11 mouse cellular contexts compared by ENCODE assay signal in the genomic region with DNA sequence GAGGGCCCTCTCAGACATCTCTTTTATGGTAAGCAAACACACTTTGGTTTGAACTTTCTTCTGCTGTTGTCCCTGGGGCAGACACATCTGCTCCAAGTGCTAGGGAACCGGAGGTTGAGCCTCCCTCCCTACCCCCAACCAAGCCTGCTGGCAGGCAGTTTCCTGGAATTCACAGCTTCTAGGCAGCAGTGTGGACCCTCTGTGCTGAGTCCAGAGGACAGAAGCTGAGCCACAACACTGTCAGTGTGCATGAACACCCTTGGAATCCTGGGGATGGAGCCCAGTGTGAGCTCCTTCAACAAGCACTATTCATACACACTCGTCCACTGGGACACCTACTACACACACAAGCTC. TPM values are rescaled to one million over a fixed set of nuclear protein-coding genes. Genes with fewer than 3 reads are reported as not detected.
A peak's percentile ranks its signal among the peaks of the same experiment; 100 is the strongest.
DNase-seq lines count a peak whose midpoint lies in the region; ATAC-seq and TF ChIP-seq lines count a peak whose summit lies in the region.
"Had no signal": no experiment of that assay in that cellular context is flagged by ENCODE, and none has a peak within 500 bp of the region (broad histone marks: within the 10 kb centered on the region; RNA-seq: fewer than 3 reads in every experiment).

No protein-coding gene starts in this region.

- H3K9me3 ChIP-seq in lung, embryonic 16.5 days (ENCODE audit: control insufficient read depth, low read length) = no peaks in the 10 kb centered on the region
- no peaks in the 10 kb centered on the region for H3K9me3 ChIP-seq in hindbrain, embryonic 14.5 days (ENCODE audit: control insufficient read depth, low read length)
- H3K9me3 ChIP-seq in limb, embryonic 12.5 days = no peaks in the 10 kb centered on the region
- H3K9me3 ChIP-seq in stomach, embryonic 15.5 days = no peaks in the 10 kb centered on the region

- TF ChIP-seq CTCF in lung, adult 2 months (IDR thresholded peaks at IDR 0.05; ENCODE audit: insufficient read depth, low read length) = no peak

- no peak overlapping the region for H3K4me3 ChIP-seq in lung, embryonic 16.5 days (ENCODE audit: low read length)
- H3K4me3 ChIP-seq in lung, adult 2 months (replicated peaks; ENCODE audit: extremely low read depth, low read depth, low read length) = no peak overlapping the region
- no peak overlapping the region for H3K4me3 ChIP-seq in hindbrain, embryonic 14.5 days (replicated peaks; ENCODE audit: low read length)
- H3K4me3 ChIP-seq in limb, embryonic 12.5 days (replicated peaks) = 0 out of 2 replicates have a peak overlapping the region, but pooled peaks have one; percentile 0
- H3K4me3 ChIP-seq in stomach, embryonic 15.5 days (replicated peaks) = no peak overlapping the region

- 8% methylated on average over 2 of the region's 2 CpGs for WGBS in lung, embryonic 16.5 days
- WGBS in lung, adult 2 months = 25% methylated on average over 2 of the region's 2 CpGs
- 33% methylated on average over 2 of the region's 2 CpGs for WGBS in hindbrain, embryonic 14.5 days
- WGBS in limb, embryonic 12.5 days = 28% methylated on average over 2 of the region's 2 CpGs
- WGBS in stomach, embryonic 15.5 days = 31% methylated on average over 2 of the region's 2 CpGs

- H3K36me3 ChIP-seq in lung, embryonic 16.5 days (ENCODE audit: control insufficient read depth, insufficient read depth, low read length) = no peaks in the 10 kb centered on the region
- peaks cover 29% of the 10 kb centered on the region for H3K36me3 ChIP-seq in hindbrain, embryonic 14.5 days (replicated peaks; ENCODE audit: control insufficient read depth, insufficient read depth)
- peaks cover 24% of the 10 kb centered on the region for H3K36me3 ChIP-seq in limb, embryonic 12.5 days
- H3K36me3 ChIP-seq in stomach, embryonic 15.5 days = no peaks in the 10 kb centered on the region

- H3K4me1 ChIP-seq in lung, embryonic 16.5 days (replicated peaks; ENCODE audit: control insufficient read depth, insufficient read depth, low read length) = peaks cover 87% of the 10 kb centered on the region
- peaks cover 43% of the 10 kb centered on the region for H3K4me1 ChIP-seq in lung, adult 2 months (ENCODE audit: control insufficient read depth, insufficient read depth, low read length)
- H3K4me1 ChIP-seq in hindbrain, embryonic 14.5 days (replicated peaks; ENCODE audit: control insufficient read depth, insufficient read depth, low read length) = peaks cover 83% of the 10 kb centered on the region
- peaks cover 82% of the 10 kb centered on the region for H3K4me1 ChIP-seq in limb, embryonic 12.5 days (replicated peaks)
- peaks cover 79% of the 10 kb centered on the region for H3K4me1 ChIP-seq in stomach, embryonic 15.5 days

- TF ChIP-seq POLR2A in lung, adult 2 months (IDR thresholded peaks at IDR 0.05; ENCODE audit: borderline replicate concordance, extremely low read depth, low read depth, low read length) = no peak

- peak overlapping the region; percentile 96 for H3K27ac ChIP-seq in lung, embryonic 16.5 days (ENCODE audit: low read length)
- peak overlapping the region; percentile 38 for H3K27ac ChIP-seq in hindbrain, embryonic 14.5 days
- peak overlapping the region; percentile 86 for H3K27ac ChIP-seq in limb, embryonic 12.5 days
- H3K27ac ChIP-seq in stomach, embryonic 15.5 days = peak overlapping the region; percentile 66

- peak overlapping the region; percentile 39 for H3K4me2 ChIP-seq in lung, embryonic 16.5 days (ENCODE audit: low read depth, low read length)
- H3K4me2 ChIP-seq in hindbrain, embryonic 14.5 days (replicated peaks) = peak overlapping the region; percentile 8; the same call in 1 of the 2 replicates
- peak overlapping the region; percentile 36 for H3K4me2 ChIP-seq in limb, embryonic 12.5 days
- H3K4me2 ChIP-seq in stomach, embryonic 15.5 days = peak overlapping the region; percentile 4

- ATAC-seq in lung, embryonic 16.5 days (ENCODE audit: low read depth) = peak; percentile 60
- ATAC-seq in hindbrain, embryonic 14.5 days (ENCODE audit: low FRiP score) = no peak
- no peak for ATAC-seq in limb, embryonic 12.5 days (ENCODE audit: insufficient number of reproducible peaks, insufficient read depth, low FRiP score, low TSS enrichment, low read depth)
- ATAC-seq in stomach, embryonic 15.5 days (ENCODE audit: insufficient read depth, low FRiP score, low read depth) = no peak

- H3K27me3 ChIP-seq in lung, embryonic 16.5 days (ENCODE audit: control insufficient read depth, insufficient read depth, low read depth, low read length) = no peaks in the 10 kb centered on the region
- no peaks in the 10 kb centered on the region for H3K27me3 ChIP-seq in hindbrain, embryonic 14.5 days (ENCODE audit: control insufficient read depth, insufficient read depth, low read length)
- no peaks in the 10 kb centered on the region for H3K27me3 ChIP-seq in limb, embryonic 12.5 days
- H3K27me3 ChIP-seq in stomach, embryonic 15.5 days (replicated peaks) = no peaks in the 10 kb centered on the region

- H3K9ac ChIP-seq in lung, embryonic 16.5 days (ENCODE audit: low read length) = peak overlapping the region; percentile 49
- no peak overlapping the region for H3K9ac ChIP-seq in hindbrain, embryonic 14.5 days
- H3K9ac ChIP-seq in limb, embryonic 12.5 days (replicated peaks) = no peak overlapping the region; the same call in 1 of the 2 replicates
- no peak overlapping the region for H3K9ac ChIP-seq in stomach, embryonic 15.5 days

- no peak for DNase-seq in lung, adult 2 months
- no peak for DNase-seq in hindbrain, embryonic 14.5 days (ENCODE audit: low spot score)
- DNase-seq in adrenal gland, postnatal 36 days = no peak
- no peak for DNase-seq in T-cell, adult 2 months (ENCODE audit: low spot score)
- DNase-seq in layer of hippocampus, adult 8-10 months (ENCODE audit: low spot score in 2 of 2) = no peak
- DNase-seq: cerebellum, adult 9-10 months; spleen, adult 18-20 months had no signal

RNA-seq across cellular contexts. Expression of a gene that starts 55.3 kb away (rescaled TPM):
- polyA plus RNA-seq in lung, embryonic 16.5 days (2015; fragmentation: Nextera tagmentation; extraction: Ambion mirVana) = not detected in 2 replicates
- polyA plus RNA-seq in lung, adult 2 months (2012; rRNA removed) = not detected in 2 replicates
- polyA plus RNA-seq in hindbrain, embryonic 14.5 days (2014; fragmentation: Nextera tagmentation; extraction: Ambion mirVana) = not detected in 2 replicates
- not detected in 2 replicates for polyA plus RNA-seq in limb, embryonic 12.5 days (2016; fragmentation: Nextera tagmentation; extraction: Ambion mirVana)
- not detected in 2 replicates for polyA plus RNA-seq in stomach, embryonic 15.5 days (2015; fragmentation: Nextera tagmentation; extraction: Ambion mirVana)
- not detected for total RNA-seq in adrenal gland, postnatal 36 days (2021)
- 1 to 10 TPM in 1 of 4 experiments, not detected in 3; 1.8 TPM for total RNA-seq in layer of hippocampus, adult 8-10 months (2022)
- total RNA-seq: ES-E14 had no signal

Comparison
In these comparisons a context has a peak if more than half of its experiments do, and no peak if none do; other contexts are left out.
1. H3K27ac ChIP-seq: peak in every context shown above with its lines; median percentile 96 in lung, embryonic 16.5 days; 86 in limb, embryonic 12.5 days; 66 in stomach, embryonic 15.5 days; 38 in hindbrain, embryonic 14.5 days.